Mouse (Mus musculus) CH12.LX (cell line): ENCODE results near the gene Smim6.

ENCODE experiments used
- CHD1 ChIP-seq: IDR thresholded peaks from 2 replicates; pipeline ENCODE4 v1.6.1; 2012; ENCODE audit warnings: low read depth, low read length, improper control_type of control experiment, inconsistent platforms
- CHD2 ChIP-seq: IDR thresholded peaks from 2 replicates; pipeline ENCODE4 v1.6.1; 2011; ENCODE audit warnings: low read length, improper control_type of control experiment
- CTCF ChIP-seq, 2 experiments: IDR thresholded peaks in 1 of 2; conservative IDR thresholded peaks in 1 of 2; 2 replicates each; pipeline ENCODE4 v1.5.1; 2011 to 2012; ENCODE audit warnings: low read depth in 2 of 2, low read length in 2 of 2, improper control_type of control experiment in 1 of 2, inconsistent platforms in 1 of 2, mild to moderate bottlenecking in 1 of 2, moderate library complexity in 1 of 2
- HCFC1 ChIP-seq: IDR thresholded peaks from 2 replicates; pipeline ENCODE4 v1.6.1; 2012; ENCODE audit warnings: low read depth, mild to moderate bottlenecking, inconsistent platforms, low read length, improper control_type of control experiment
- MAX ChIP-seq: IDR thresholded peaks from 2 replicates; pipeline ENCODE4 v1.6.1; 2011; ENCODE audit warnings: low read length, improper control_type of control experiment
- NELFE ChIP-seq: IDR thresholded peaks from 2 replicates; pipeline ENCODE4 v1.6.1; 2011; ENCODE audit warnings: low read depth, low read length, improper control_type of control experiment
- POLR2A ChIP-seq: IDR thresholded peaks from 2 replicates; pipeline ENCODE4 v1.6.1; 2011; ENCODE audit warnings: low read depth, mild to moderate bottlenecking, improper control_type of control experiment, low read length
- POLR2AphosphoS2 ChIP-seq: IDR thresholded peaks from 2 replicates; pipeline ENCODE4 v1.6.1; 2011; ENCODE audit warnings: low read depth, low read length, improper control_type of control experiment

- no peak for TF ChIP-seq POLR2AphosphoS2
- TF ChIP-seq MAX = no peak
- TF ChIP-seq CHD2 = no peak
- TF ChIP-seq CHD1 = no peak
- no peak for TF ChIP-seq HCFC1
- no peak for TF ChIP-seq NELFE
- no peak for TF ChIP-seq CTCF (conservative IDR thresholded peaks at IDR 0.05 in 1 of 2, IDR thresholded peaks at IDR 0.05 in 1 of 2; ENCODE audit: low read depth in 2 of 2, low read length in 2 of 2)
- no peak for TF ChIP-seq POLR2A
These were observed 42.9 kb downstream of the Smim6 start for GRCm38 (mm10) chr11:115954712-115955111.
